In genomic region chr4:138495775-138496174, GRCm38 (mm10) we compare ENCODE assay signal across 7 mouse cellular contexts. TPM values are rescaled to one million over a fixed set of nuclear protein-coding genes. Genes with fewer than 3 reads are reported as not detected.
DNase-seq lines count a peak whose midpoint lies in the region; ATAC-seq and TF ChIP-seq lines count a peak whose summit lies in the region.

No protein-coding gene starts in this region.

- no peaks in the 10 kb centered on the region for H3K36me3 ChIP-seq in E14TG2a.4 (ENCODE audit: insufficient read depth, low read length)
- no peaks in the 10 kb centered on the region for H3K36me3 ChIP-seq in heart, embryonic 13.5 days
- H3K36me3 ChIP-seq in limb, embryonic 13.5 days, result no peaks in the 10 kb centered on the region

- peak overlapping the region; percentile 57 for H3K4me2 ChIP-seq in heart, embryonic 13.5 days
- peak overlapping the region; percentile 50 for H3K4me2 ChIP-seq in limb, embryonic 13.5 days (replicated peaks)

- DNase-seq in Muller cell, postnatal 12 days (ENCODE audit: inconsistent ontology term), result peak; percentile 36
- DNase-seq in testis, postnatal 10 days (ENCODE audit: low spot score), result peak; percentile 56
- no peak for DNase-seq in thymus, postnatal 36 days
- no peak for DNase-seq in cerebellum, postnatal 4 days (ENCODE audit: low spot score in 2 of 2)

- no peak for TF ChIP-seq CTCF in E14TG2a.4 (conservative IDR thresholded peaks at IDR 0.05; ENCODE audit: low read length)

- 6% methylated on average over 13 of the region's 13 CpGs for WGBS in heart, embryonic 13.5 days
- WGBS in limb, embryonic 13.5 days, result 5% methylated on average over 13 of the region's 13 CpGs

- H3K4me1 ChIP-seq in E14TG2a.4 (replicated peaks; ENCODE audit: low read depth, low read length), result peaks cover 70% of the 10 kb centered on the region
- peaks cover 44% of the 10 kb centered on the region for H3K4me1 ChIP-seq in heart, embryonic 13.5 days
- peaks cover 33% of the 10 kb centered on the region for H3K4me1 ChIP-seq in limb, embryonic 13.5 days

- H3K9me3 ChIP-seq in E14TG2a.4 (ENCODE audit: low read length), result no peaks in the 10 kb centered on the region
- no peaks in the 10 kb centered on the region for H3K9me3 ChIP-seq in heart, embryonic 13.5 days
- no peaks in the 10 kb centered on the region for H3K9me3 ChIP-seq in limb, embryonic 13.5 days

- no peak overlapping the region for H3K27ac ChIP-seq in heart, embryonic 13.5 days (replicated peaks)
- no peak overlapping the region; the same call in 1 of the 2 replicates for H3K27ac ChIP-seq in limb, embryonic 13.5 days

- H3K9ac ChIP-seq in heart, embryonic 13.5 days, result 0 out of 2 replicates have a peak overlapping the region, but pooled peaks have one; percentile 28
- no peak overlapping the region for H3K9ac ChIP-seq in limb, embryonic 13.5 days

- ATAC-seq in heart, embryonic 13.5 days (ENCODE audit: extremely low read depth, insufficient number of reproducible peaks, low FRiP score, low TSS enrichment), result no peak
- no peak for ATAC-seq in limb, embryonic 13.5 days (ENCODE audit: low FRiP score, low read depth)

- peak overlapping the region; percentile 37 for H3K4me3 ChIP-seq in E14TG2a.4 (replicated peaks; ENCODE audit: low read length)
- H3K4me3 ChIP-seq in heart, embryonic 13.5 days, result peak overlapping the region; percentile 24
- H3K4me3 ChIP-seq in limb, embryonic 13.5 days, result 0 out of 2 replicates have a peak overlapping the region, but pooled peaks have one; percentile 7

- 0 out of 2 replicates have a peak, but pooled peaks cover 2% of the 10 kb centered on the region for H3K27me3 ChIP-seq in E14TG2a.4 (ENCODE audit: insufficient read depth, low read length)
- H3K27me3 ChIP-seq in heart, embryonic 13.5 days (replicated peaks), result peaks cover 68% of the 10 kb centered on the region
- peaks cover 7% of the 10 kb centered on the region for H3K27me3 ChIP-seq in limb, embryonic 13.5 days

RNA-seq across cellular contexts. Expression of gene Camk2n1, which starts 41.7 kb away (rescaled TPM):
- 1.0 and 1.1 TPM in 2 replicates for polyA plus RNA-seq in heart, embryonic 13.5 days (2015; fragmentation: Nextera tagmentation; extraction: Ambion mirVana)
- 1.6 and 1.9 TPM in 2 replicates for polyA plus RNA-seq in limb, embryonic 13.5 days (2015; fragmentation: Nextera tagmentation; extraction: Ambion mirVana)

Comparison
In these comparisons a context has a peak if more than half of its experiments do, and no peak if none do; other contexts are left out.
1. DNase-seq: peak in Muller cell, postnatal 12 days (single experiment) and testis, postnatal 10 days (single experiment); none in thymus, postnatal 36 days (0 of 2) and cerebellum, postnatal 4 days (0 of 2).
2. Peak in every context shown above with its lines, with median percentiles within 50 percentile points of each other: H3K4me3 ChIP-seq.